Mouse (Mus musculus) forebrain, embryonic 10.5 days (tissue): Measurements from ENCODE around the gene Armcx2. TPM values are rescaled to one million over a fixed set of nuclear protein-coding genes. Genes with fewer than 3 reads are reported as not detected.

Experiments used
- microRNA-seq: library from miRNA; unstranded; fragments of <30 nt; microRNA quantifications from one replicate; pipeline ENCODE4, GENCODE M21; 2017
- polyA plus RNA-seq: library from polyadenylated mRNA; unstranded; fragments of >200 nt; fragmentation: Nextera tagmentation; extraction: Ambion mirVana; gene quantifications from 2 replicates; pipeline ENCODE4 v1.2.1, GENCODE M21; 2016

Armcx2 gene
- polyA plus RNA-seq, 1 experiment from 2014 or later = 76.1 TPM

Small RNAs within 50 kb of the gene (microRNA-seq; reads per million reads assigned to microRNA genes)
- gene Mir7093 = 0.90 reads per million

Other genes starting within 250 kb of the Armcx2 start
- gene Btk, start 225.7 kb downstream of the Armcx2 start, polyA plus RNA-seq = 0.81 and 1.2 TPM in 2 replicates
- 338 and 356 TPM in 2 replicates for gene Rpl36a, start 223.6 kb downstream of the Armcx2 start, polyA plus RNA-seq
- 7.9 and 11.1 TPM in 2 replicates for gene Gla, start 208.1 kb downstream of the Armcx2 start, polyA plus RNA-seq
- 232 and 239 TPM in 2 replicates for gene Hnrnph2, start 208.0 kb downstream of the Armcx2 start, polyA plus RNA-seq
- 7.7 and 7.9 TPM in 2 replicates for gene Armcx4, start 122.7 kb downstream of the Armcx2 start, polyA plus RNA-seq
- 42.6 and 42.7 TPM in 2 replicates for gene Armcx1, start 91.3 kb downstream of the Armcx2 start, polyA plus RNA-seq
- gene Armcx6, start 57.8 kb downstream of the Armcx2 start, polyA plus RNA-seq = 14.6 and 15.3 TPM in 2 replicates
- gene Armcx3, start 52.6 kb downstream of the Armcx2 start, polyA plus RNA-seq = 48.8 and 49.1 TPM in 2 replicates
- gene Nxf2, start 155.5 kb upstream of the Armcx2 start, polyA plus RNA-seq = 0.23 and 0.48 TPM in 2 replicates
- gene Zmat1, start 200.0 kb upstream of the Armcx2 start, polyA plus RNA-seq = 4.0 and 4.3 TPM in 2 replicates